Mouse (Mus musculus) MEL (cell line): ENCODE results near the gene Pgpep1l. TPM values are rescaled to one million over a fixed set of nuclear protein-coding genes. Genes with fewer than 3 reads are reported as not detected.

Source experiments
- DNase-seq: peaks from one replicate; pipeline ENCODE4 v3.0.0; 2011; ENCODE audit warnings: low read depth, low spot score
- H3K27ac ChIP-seq: 2 replicates; pipeline ENCODE4 v1.5.1; 2012; ENCODE audit warnings: low read depth, mild to moderate bottlenecking, control low read depth, low read length, moderate library complexity; ENCODE audit not compliant: control insufficient read depth
- H3K27me3 ChIP-seq, 2 experiments: fragments of 150-350 bp in 1 of 2; sonication (generic) in 1 of 2; 2 replicates each; pipeline ENCODE4 v1.6.1; 2012; ENCODE audit warnings: low read length in 2 of 2, mild to moderate bottlenecking in 2 of 2, improper control_type of control experiment in 1 of 2, moderate library complexity in 1 of 2; ENCODE audit not compliant: insufficient read depth in 2 of 2, control insufficient read depth in 1 of 2
- H3K36me3 ChIP-seq, 2 experiments: 2 replicates each; pipeline ENCODE4 v1.6.1; 2012 to 2014; ENCODE audit warnings: low read length in 2 of 2, improper control_type of control experiment in 1 of 2, inconsistent platforms in 1 of 2, mild to moderate bottlenecking in 1 of 2; ENCODE audit not compliant: insufficient read depth in 2 of 2, control insufficient read depth in 1 of 2
- H3K4me1 ChIP-seq, 2 experiments: fragments of 150-350 bp in 1 of 2; sonication (generic) in 1 of 2; 2 replicates each; pipeline ENCODE4 v1.6.1; 2012; ENCODE audit warnings: low read length in 2 of 2, improper control_type of control experiment in 1 of 2, mild to moderate bottlenecking in 1 of 2; ENCODE audit not compliant: insufficient read depth in 2 of 2, control insufficient read depth in 1 of 2
- H3K4me3 ChIP-seq, 2 experiments: fragments of 150-350 bp in 1 of 2; sonication (generic) in 1 of 2; 2 replicates each; pipeline ENCODE4 v1.5.1; 2012; ENCODE audit warnings: low read depth in 2 of 2, low read length in 2 of 2, mild to moderate bottlenecking in 2 of 2, moderate library complexity in 2 of 2, control low read depth in 1 of 2, improper control_type of control experiment in 1 of 2; ENCODE audit not compliant: control insufficient read depth in 1 of 2, insufficient read depth in 1 of 2
- H3K79me2 ChIP-seq: 2 replicates; pipeline ENCODE4 v1.6.1; 2012; ENCODE audit warnings: mild to moderate bottlenecking, low read length, moderate library complexity; ENCODE audit not compliant: control insufficient read depth, poor library complexity, insufficient read depth
- H3K9ac ChIP-seq: 2 replicates; pipeline ENCODE4 v1.6.1; 2012; ENCODE audit warnings: low read depth, mild to moderate bottlenecking, control low read depth, low read length, moderate library complexity; ENCODE audit not compliant: control insufficient read depth, poor library complexity, severe bottlenecking
- H3K9me3 ChIP-seq: fragments of 150-350 bp; sonication (generic); replicated peaks from 2 replicates; pipeline ENCODE4 v1.6.1; 2012; ENCODE audit warnings: mild to moderate bottlenecking, low read length, improper control_type of control experiment, moderate library complexity; ENCODE audit not compliant: insufficient read depth
- BHLHE40 ChIP-seq: IDR thresholded peaks from 2 replicates; pipeline ENCODE4 v1.6.1; 2012; ENCODE audit warnings: low read depth, mild to moderate bottlenecking, inconsistent platforms, low read length, improper control_type of control experiment, borderline replicate concordance
- CHD2 ChIP-seq: IDR thresholded peaks from 2 replicates; pipeline ENCODE4 v1.6.1; 2011; ENCODE audit warnings: low read length, improper control_type of control experiment
- E2F4 ChIP-seq: IDR thresholded peaks from 2 replicates; pipeline ENCODE4 v1.6.1; 2011; ENCODE audit warnings: low read depth, low read length, improper control_type of control experiment, borderline replicate concordance
- EP300 ChIP-seq, 2 experiments: IDR thresholded peaks; 2 replicates each; pipeline ENCODE4 v1.6.1; 2011; ENCODE audit warnings: improper control_type of control experiment in 2 of 2, low read length in 2 of 2, low read depth in 1 of 2, mild to moderate bottlenecking in 1 of 2
- ETS1 ChIP-seq: IDR thresholded peaks from 2 replicates; pipeline ENCODE4 v1.6.1; 2012; ENCODE audit warnings: low read depth, mild to moderate bottlenecking, inconsistent platforms, low read length, improper control_type of control experiment, moderate library complexity
- GABPA ChIP-seq: IDR thresholded peaks from 2 replicates; pipeline ENCODE4 v1.6.1; 2012; ENCODE audit warnings: low read depth, mild to moderate bottlenecking, inconsistent platforms, low read length, improper control_type of control experiment, moderate library complexity
- HCFC1 ChIP-seq: IDR thresholded peaks from 2 replicates; pipeline ENCODE4 v1.6.1; 2012; ENCODE audit warnings: low read depth, mild to moderate bottlenecking, inconsistent platforms, low read length, improper control_type of control experiment, moderate library complexity
- MYC ChIP-seq: IDR thresholded peaks from 2 replicates; pipeline ENCODE4 v1.6.1; 2011; ENCODE audit warnings: low read depth, mild to moderate bottlenecking, low read length, improper control_type of control experiment, moderate library complexity
- NELFE ChIP-seq: IDR thresholded peaks from 2 replicates; pipeline ENCODE4 v1.6.1; 2011; ENCODE audit warnings: low read depth, low read length, improper control_type of control experiment
- NRF1 ChIP-seq: IDR thresholded peaks from 2 replicates; pipeline ENCODE4 v1.6.1; 2014; ENCODE audit warnings: low read depth, mild to moderate bottlenecking, inconsistent platforms, low read length, improper control_type of control experiment, moderate library complexity; ENCODE audit not compliant: poor library complexity, insufficient read depth, severe bottlenecking
- POLR2AphosphoS5 ChIP-seq: IDR thresholded peaks from 2 replicates; pipeline ENCODE4 v1.6.1; 2012; ENCODE audit warnings: low read depth, borderline replicate concordance, mild to moderate bottlenecking, inconsistent platforms, low read length, moderate library complexity, mixed read lengths
- RAD21 ChIP-seq: IDR thresholded peaks from 2 replicates; pipeline ENCODE4 v1.6.1; 2011; ENCODE audit warnings: mild to moderate bottlenecking, low read depth, low read length, improper control_type of control experiment
- SIN3A ChIP-seq: IDR thresholded peaks from 2 replicates; pipeline ENCODE4 v1.6.1; 2012; ENCODE audit warnings: low read length, improper control_type of control experiment, inconsistent platforms
- SMC3 ChIP-seq: IDR thresholded peaks from 2 replicates; pipeline ENCODE4 v1.6.1; 2011; ENCODE audit warnings: low read depth, low read length, improper control_type of control experiment
- TCF12 ChIP-seq: IDR thresholded peaks from 2 replicates; pipeline ENCODE4 v1.6.1; 2014; ENCODE audit warnings: low read depth, mild to moderate bottlenecking, inconsistent platforms, low read length, improper control_type of control experiment, moderate library complexity
- USF1 ChIP-seq: IDR thresholded peaks from 2 replicates; pipeline ENCODE4 v1.6.1; 2014; ENCODE audit warnings: low read depth, mild to moderate bottlenecking, inconsistent platforms, low read length, improper control_type of control experiment, moderate library complexity
- USF2 ChIP-seq, 2 experiments: IDR thresholded peaks; 2 replicates each; pipeline ENCODE4 v1.6.1; 2011 to 2012; ENCODE audit warnings: improper control_type of control experiment in 2 of 2, low read length in 2 of 2, borderline replicate concordance in 1 of 2, inconsistent platforms in 1 of 2, low read depth in 1 of 2, mild to moderate bottlenecking in 1 of 2; ENCODE audit not compliant: insufficient read depth in 1 of 2
- ZC3H11A ChIP-seq: IDR thresholded peaks from 2 replicates; pipeline ENCODE4 v1.6.1; 2012; ENCODE audit warnings: low read depth, mild to moderate bottlenecking, inconsistent platforms, low read length, improper control_type of control experiment
- ZNF384 ChIP-seq: IDR thresholded peaks from 2 replicates; pipeline ENCODE4 v1.6.1; 2012; ENCODE audit warnings: low read depth, mild to moderate bottlenecking, inconsistent platforms, low read length, improper control_type of control experiment
- polyA plus RNA-seq, 2 experiments: library from polyadenylated mRNA; stranded (reverse) in 1 of 2; unstranded in 1 of 2; fragments of >175 nt in 1 of 2; fragments of >200 nt in 1 of 2; gene quantifications; 2 replicates each; pipeline versions ENCODE4 v1.2.1 to v1.2.4; 2012; ENCODE audit warnings: low replicate concordance in 2 of 2, low read depth in 1 of 2; ENCODE audit not compliant: insufficient read length in 2 of 2, insufficient read depth in 1 of 2, missing spikeins in 1 of 2
- total RNA-seq: library from RNA; depleted of rRNA; stranded (reverse); fragments of 300-350 nt; gene quantifications from 2 replicates; pipeline ENCODE4 v1.2.3, GENCODE M21; 2012

Gene Pgpep1l
- total and polyA plus RNA-seq, 3 experiments, result not detected

DNA sequence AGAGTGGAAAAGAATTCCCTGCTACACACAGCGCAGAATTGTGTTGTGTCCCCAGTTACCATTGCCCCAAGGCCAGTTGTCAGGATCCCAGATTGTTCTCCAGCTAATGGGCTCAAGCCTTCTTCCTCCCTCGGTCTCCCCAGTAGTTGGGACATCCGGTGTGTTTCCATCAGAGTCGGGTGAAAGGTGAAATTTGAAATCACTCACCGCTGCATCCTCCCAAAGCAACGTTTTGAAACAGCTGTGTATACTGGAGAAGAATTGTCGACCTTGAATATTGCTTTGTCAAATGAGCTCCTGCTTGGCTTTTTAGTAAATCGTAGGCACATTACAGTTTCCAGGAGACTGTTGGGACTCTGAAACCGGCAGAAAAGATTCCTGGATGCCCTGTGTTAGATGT lies 10.9 kb upstream of the Pgpep1l start:
- no peaks in the 10 kb centered on the region for H3K79me2 ChIP-seq
- H3K27me3 ChIP-seq, result no peaks in the 10 kb centered on the region
- H3K9me3 ChIP-seq, result no peaks in the 10 kb centered on the region
- no peak overlapping the region for H3K27ac ChIP-seq
- H3K9ac ChIP-seq, result no peak overlapping the region
- TF ChIP-seq USF1, result no peak
- TF ChIP-seq TCF12, result no peak
- no peak for TF ChIP-seq E2F4
- TF ChIP-seq EP300 (IDR thresholded peaks at IDR 0.05; ENCODE audit: low read depth in 1 of 2, low read length in 2 of 2), result no peak
- TF ChIP-seq ETS1, result no peak
- no peak for TF ChIP-seq SIN3A
- TF ChIP-seq NRF1, result no peak
- no peak for TF ChIP-seq BHLHE40
- TF ChIP-seq GABPA, result no peak
- TF ChIP-seq NELFE, result no peak
- TF ChIP-seq ZNF384, result no peak
- no peak for TF ChIP-seq ZC3H11A
- TF ChIP-seq MYC, result no peak
- TF ChIP-seq SMC3, result no peak
- TF ChIP-seq RAD21, result no peak
- no peak for TF ChIP-seq POLR2AphosphoS5
- no peak for TF ChIP-seq HCFC1
- H3K4me1 ChIP-seq, result no peaks in the 10 kb centered on the region
- no peaks in the 10 kb centered on the region for H3K36me3 ChIP-seq
- DNase-seq, result no peak
- no peak overlapping the region for H3K4me3 ChIP-seq

DNA sequence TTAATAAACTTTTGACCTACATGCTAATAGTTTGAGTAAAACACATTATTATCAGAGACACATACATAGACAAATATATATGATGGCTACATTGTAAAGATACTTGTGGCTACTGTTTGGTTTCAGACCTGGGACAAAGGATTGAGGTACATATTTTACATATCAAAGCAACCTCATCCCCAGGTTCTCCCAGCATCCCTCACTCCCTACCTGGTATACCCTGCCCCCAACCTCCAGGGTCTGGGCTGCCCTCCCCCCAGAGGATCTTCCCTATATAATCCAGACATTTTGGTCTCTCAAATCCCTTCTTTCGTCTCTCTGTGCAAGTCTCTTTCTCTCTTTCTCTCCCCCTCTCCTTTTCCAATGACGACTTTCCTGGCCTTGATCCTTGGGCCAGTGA lies 10.2 kb upstream of the Pgpep1l start:
- DNase-seq, result no peak
- Histone ChIP-seq H3K36me3 (no peaks in the 10 kb centered on the region), H3K9ac (no peak overlapping the region), H3K27ac (no peak overlapping the region), H3K4me1 (no peaks in the 10 kb centered on the region), H3K9me3 (no peaks in the 10 kb centered on the region), H3K27me3 (no peaks in the 10 kb centered on the region), H3K79me2 (no peaks in the 10 kb centered on the region), H3K4me3 (no peak overlapping the region)
- TF ChIP-seq CHD2 (no peak), USF2 (IDR thresholded peaks at IDR 0.05; ENCODE audit: borderline replicate concordance in 1 of 2, insufficient read depth in 1 of 2, low read depth in 1 of 2, low read length in 2 of 2) (no peak), NRF1 (no peak)
- TF ChIP-seq, all 39 proteins: peak for 0
